Mouse (Mus musculus): ENCODE results near the gene Sytl5. TPM values are rescaled to one million over a fixed set of nuclear protein-coding genes. Genes with fewer than 3 reads are reported as not detected.

Sytl5 gene
- not detected in 2 replicates for total RNA-seq (2012; rRNA removed)
- polyA plus RNA-seq (2012; ENCODE audit: insufficient read depth in 1 of 2, insufficient read length in 2 of 2, low read depth in 1 of 2, low replicate concordance in 2 of 2, missing spikeins in 1 of 2), result not detected

DNA sequence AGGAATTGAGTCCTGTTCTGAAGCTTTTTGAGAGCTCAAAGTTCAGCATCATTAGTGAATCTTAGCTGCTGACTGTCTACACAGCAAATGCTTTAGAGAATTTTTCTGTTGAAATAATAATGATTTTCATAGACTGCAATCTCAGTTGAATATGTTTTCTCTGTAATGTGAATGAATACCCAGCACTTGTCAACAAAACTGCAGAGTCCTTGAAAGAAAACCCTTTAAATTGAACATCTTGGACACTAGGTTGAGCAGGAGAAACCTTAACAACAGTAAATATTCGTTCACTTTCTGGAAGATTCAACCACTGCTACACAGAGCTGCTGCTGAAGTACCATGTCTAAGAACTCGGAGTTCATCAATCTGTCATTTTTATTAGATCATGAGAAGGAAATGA is at the start of gene Sytl5:
Gene Sytl5, plus strand, starts transcription at position 301 of the 400 bp plus-strand sequence.
- Histone ChIP-seq H3K9me3 (replicated peaks; ENCODE audit: insufficient read depth, low read length) (no peaks in the 10 kb centered on the region), H3K27me3 (ENCODE audit: control insufficient read depth in 1 of 2, insufficient read depth in 2 of 2, low read length in 2 of 2) (no peaks in the 10 kb centered on the region), H3K4me1 (ENCODE audit: control insufficient read depth in 1 of 2, insufficient read depth in 2 of 2, low read length in 2 of 2) (no peaks in the 10 kb centered on the region), H3K79me2 (ENCODE audit: control insufficient read depth, insufficient read depth, low read length, poor library complexity) (no peaks in the 10 kb centered on the region), H3K36me3 (ENCODE audit: control insufficient read depth in 1 of 2, insufficient read depth in 2 of 2, low read length in 2 of 2) (no peaks in the 10 kb centered on the region), H3K9ac (ENCODE audit: control insufficient read depth, low read depth, low read length, poor library complexity, severe bottlenecking) (no peak within 1 kb of the TSS), H3K27ac (ENCODE audit: control insufficient read depth, low read depth, low read length) (no peak within 1 kb of the TSS), H3K4me3 (ENCODE audit: control insufficient read depth in 1 of 2, insufficient read depth in 1 of 2, low read depth in 2 of 2, low read length in 2 of 2) (no peak within 1 kb of the TSS)
- TF ChIP-seq MAX (IDR thresholded peaks at IDR 0.05; ENCODE audit: low read length) (no peak), ELF1 (IDR thresholded peaks at IDR 0.05; ENCODE audit: low read depth, low read length) (no peak), HCFC1 (IDR thresholded peaks at IDR 0.05; ENCODE audit: low read depth, low read length) (no peak), ZNF384 (IDR thresholded peaks at IDR 0.05; ENCODE audit: low read depth, low read length) (no peak), RAD21 (IDR thresholded peaks at IDR 0.05; ENCODE audit: low read depth, low read length) (no peak), ZC3H11A (IDR thresholded peaks at IDR 0.05; ENCODE audit: low read depth, low read length) (no peak), TCF12 (IDR thresholded peaks at IDR 0.05; ENCODE audit: low read depth, low read length) (no peak)
- DNase-seq (ENCODE audit: low read depth, low spot score), result no peak

DNA sequence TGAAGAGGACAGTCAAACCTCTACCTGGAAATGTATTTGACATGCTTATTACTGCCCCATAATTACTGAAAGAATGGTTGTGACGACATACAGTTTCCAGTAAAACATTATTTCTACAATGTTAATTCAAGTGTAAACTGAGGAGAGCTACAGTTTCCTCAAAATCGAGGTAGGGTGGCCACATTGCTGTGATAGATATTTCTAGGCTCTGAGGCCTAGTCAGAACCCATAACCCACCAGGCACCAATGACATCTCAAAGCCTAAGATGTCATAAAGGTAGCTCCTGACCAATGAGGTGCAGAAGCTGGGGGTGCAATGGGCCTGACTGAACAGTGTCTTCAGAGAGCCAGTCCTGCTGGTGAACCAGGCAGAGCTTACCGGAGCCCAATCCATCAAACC is 38.8 kb upstream of the Sytl5 start, which contains the start of gene Hypm:
Gene Hypm, plus strand, starts transcription at position 301 of the 400 bp plus-strand sequence.
- Histone ChIP-seq H3K4me3 (ENCODE audit: control insufficient read depth in 1 of 2, insufficient read depth in 1 of 2, low read depth in 2 of 2, low read length in 2 of 2) (no peak within 1 kb of the TSS), H3K4me1 (ENCODE audit: control insufficient read depth in 1 of 2, insufficient read depth in 2 of 2, low read length in 2 of 2) (no peaks in the 10 kb centered on the region), H3K79me2 (ENCODE audit: control insufficient read depth, insufficient read depth, low read length, poor library complexity) (no peaks in the 10 kb centered on the region), H3K27me3 (ENCODE audit: control insufficient read depth in 1 of 2, insufficient read depth in 2 of 2, low read length in 2 of 2) (no peaks in the 10 kb centered on the region), H3K27ac (ENCODE audit: control insufficient read depth, low read depth, low read length) (no peak within 1 kb of the TSS), H3K9me3 (replicated peaks; ENCODE audit: insufficient read depth, low read length) (no peaks in the 10 kb centered on the region), H3K9ac (ENCODE audit: control insufficient read depth, low read depth, low read length, poor library complexity, severe bottlenecking) (no peak within 1 kb of the TSS), H3K36me3 (ENCODE audit: control insufficient read depth in 1 of 2, insufficient read depth in 2 of 2, low read length in 2 of 2) (no peaks in the 10 kb centered on the region)
- TF ChIP-seq NRF1 (IDR thresholded peaks at IDR 0.05; ENCODE audit: insufficient read depth, low read depth, low read length, poor library complexity, severe bottlenecking) (no peak), POLR2AphosphoS2 (IDR thresholded peaks at IDR 0.05; ENCODE audit: low read length) (no peak), CHD1 (IDR thresholded peaks at IDR 0.05; ENCODE audit: low read depth, low read length) (no peak), ZMIZ1 (IDR thresholded peaks at IDR 0.05; ENCODE audit: low read depth, low read length) (no peak), UBTF (IDR thresholded peaks at IDR 0.05; ENCODE audit: borderline replicate concordance, insufficient read depth, low read depth, low read length) (no peak), SMC3 (IDR thresholded peaks at IDR 0.05; ENCODE audit: low read depth, low read length) (no peak), E2F4 (IDR thresholded peaks at IDR 0.05; ENCODE audit: borderline replicate concordance, low read depth, low read length) (no peak), MAX (IDR thresholded peaks at IDR 0.05; ENCODE audit: low read length) (no peak)
- no peak for DNase-seq (ENCODE audit: low read depth, low spot score)

DNA sequence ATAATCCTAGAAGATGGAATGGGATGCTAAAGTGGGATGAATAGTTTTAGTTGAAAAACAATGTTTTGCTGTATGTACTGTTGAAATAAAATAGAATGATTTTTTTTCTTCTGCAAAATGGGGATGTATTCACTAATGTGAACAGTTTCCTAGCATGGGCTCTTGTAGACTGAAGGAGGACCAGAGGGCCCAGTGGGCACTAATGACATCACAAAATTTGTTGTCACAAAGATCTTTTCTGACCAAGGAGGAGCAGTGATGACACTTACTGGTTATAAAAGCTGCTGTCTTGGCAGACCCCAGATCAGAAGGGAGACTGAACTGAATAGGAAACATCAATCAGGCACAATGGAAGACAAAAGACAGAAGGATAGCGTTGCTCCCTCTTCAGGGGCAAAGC is 36.0 kb upstream of the Sytl5 start, which contains the start of gene H2al3:
Gene H2al3, plus strand, starts transcription at position 301 of the 400 bp plus-strand sequence.
- no peaks in the 10 kb centered on the region for H3K9me3 ChIP-seq (replicated peaks; ENCODE audit: insufficient read depth, low read length)
- H3K79me2 ChIP-seq (ENCODE audit: control insufficient read depth, insufficient read depth, low read length, poor library complexity), result no peaks in the 10 kb centered on the region
- no peaks in the 10 kb centered on the region for H3K27me3 ChIP-seq (ENCODE audit: control insufficient read depth in 1 of 2, insufficient read depth in 2 of 2, low read length in 2 of 2)
- no peaks in the 10 kb centered on the region for H3K4me1 ChIP-seq (ENCODE audit: control insufficient read depth in 1 of 2, insufficient read depth in 2 of 2, low read length in 2 of 2)
- H3K4me3 ChIP-seq (ENCODE audit: control insufficient read depth in 1 of 2, insufficient read depth in 1 of 2, low read depth in 2 of 2, low read length in 2 of 2), result no peak within 1 kb of the TSS
- H3K27ac ChIP-seq (ENCODE audit: control insufficient read depth, low read depth, low read length), result no peak within 1 kb of the TSS
- DNase-seq (ENCODE audit: low read depth, low spot score), result no peak
- H3K36me3 ChIP-seq (ENCODE audit: control insufficient read depth in 1 of 2, insufficient read depth in 2 of 2, low read length in 2 of 2), result no peaks in the 10 kb centered on the region
- H3K9ac ChIP-seq (ENCODE audit: control insufficient read depth, low read depth, low read length, poor library complexity, severe bottlenecking), result no peak within 1 kb of the TSS
- TF ChIP-seq NRF1 (IDR thresholded peaks at IDR 0.05; ENCODE audit: insufficient read depth, low read depth, low read length, poor library complexity, severe bottlenecking) (no peak), JUND (IDR thresholded peaks at IDR 0.05; ENCODE audit: low read depth, low read length) (no peak)
